Mouse (Mus musculus) heart, embryonic 12.5 days (tissue): Measurements from ENCODE around the gene Rpl41. TPM values are rescaled to one million over a fixed set of nuclear protein-coding genes. Genes with fewer than 3 reads are reported as not detected.

Experiments used
- microRNA-seq: library from miRNA; unstranded; fragments of <30 nt; microRNA quantifications from one replicate; pipeline ENCODE4, GENCODE M21; 2017
- polyA plus RNA-seq: library from polyadenylated mRNA; unstranded; fragments of >200 nt; fragmentation: Nextera tagmentation; extraction: Ambion mirVana; gene quantifications from 2 replicates; pipeline ENCODE4 v1.2.1, GENCODE M21; 2016

The Rpl41 gene
- polyA plus RNA-seq, 1 experiment from 2014 or later: 2,341 TPM

Small RNAs within 50 kb of the gene (microRNA-seq; reads per million reads assigned to microRNA genes)
- gene Gm47275 (not detected), gene Mir6916 (not detected), gene Mir6917 (not detected)

Other genes with a start within 250 kb of the Rpl41 start
- 30.0 and 31.7 TPM in 2 replicates for gene Pan2, start 246.0 kb downstream of the Rpl41 start, polyA plus RNA-seq
- gene Cnpy2, start 226.8 kb downstream of the Rpl41 start, polyA plus RNA-seq: 201 and 209 TPM in 2 replicates
- gene Cs, start 211.6 kb downstream of the Rpl41 start, polyA plus RNA-seq: 418 and 430 TPM in 2 replicates
- 15.9 and 16.2 TPM in 2 replicates for gene Coq10a, start 180.3 kb downstream of the Rpl41 start, polyA plus RNA-seq
- gene Ankrd52, start 172.2 kb downstream of the Rpl41 start, polyA plus RNA-seq: 10.6 and 11.3 TPM in 2 replicates
- 0.28 and 0.42 TPM in 2 replicates for gene Slc39a5, start 148.1 kb downstream of the Rpl41 start, polyA plus RNA-seq
- gene Nabp2, start 137.8 kb downstream of the Rpl41 start, polyA plus RNA-seq: 57.3 and 57.9 TPM in 2 replicates
- gene Rnf41, start 137.6 kb downstream of the Rpl41 start, polyA plus RNA-seq: 27.7 and 29.9 TPM in 2 replicates
- gene Smarcc2, start 90.1 kb downstream of the Rpl41 start, polyA plus RNA-seq: 83.3 and 86.9 TPM in 2 replicates
- gene Myl6, start 55.2 kb downstream of the Rpl41 start, polyA plus RNA-seq: 1,237 and 1,275 TPM in 2 replicates
- gene Myl6b, start 50.6 kb downstream of the Rpl41 start, polyA plus RNA-seq: 3.0 and 4.0 TPM in 2 replicates
- 25.0 and 26.5 TPM in 2 replicates for gene Esyt1, start 23.4 kb downstream of the Rpl41 start, polyA plus RNA-seq
- 10.2 and 11.9 TPM in 2 replicates for gene Zc3h10, start 1.5 kb downstream of the Rpl41 start, polyA plus RNA-seq
- 132 and 136 TPM in 2 replicates for gene Pa2g4, start 16.7 kb upstream of the Rpl41 start, polyA plus RNA-seq
- 7.5 and 7.6 TPM in 2 replicates for gene Erbb3, start 40.3 kb upstream of the Rpl41 start, polyA plus RNA-seq
- 420 and 432 TPM in 2 replicates for gene Rps26, start 77.4 kb upstream of the Rpl41 start, polyA plus RNA-seq
- 2.0 and 3.0 TPM in 2 replicates for gene Ikzf4, start 96.7 kb upstream of the Rpl41 start, polyA plus RNA-seq
- 10.7 and 12.8 TPM in 2 replicates for gene Suox, start 124.8 kb upstream of the Rpl41 start, polyA plus RNA-seq
- 71.3 and 72.9 TPM in 2 replicates for gene Rab5b, start 147.0 kb upstream of the Rpl41 start, polyA plus RNA-seq
- gene Pmel, start 154.9 kb upstream of the Rpl41 start, polyA plus RNA-seq: 0.99 and 1.0 TPM in 2 replicates
- 106 and 109 TPM in 2 replicates for gene Cdk2, start 155.7 kb upstream of the Rpl41 start, polyA plus RNA-seq
- 4.4 TPM in 2 replicates for gene Dgka, start 195.6 kb upstream of the Rpl41 start, polyA plus RNA-seq
- gene Pym1, start 198.6 kb upstream of the Rpl41 start, polyA plus RNA-seq: 23.1 and 24.0 TPM in 2 replicates
- 0.83 and 0.93 TPM in 2 replicates for gene Mmp19, start 241.6 kb upstream of the Rpl41 start, polyA plus RNA-seq